Mouse (Mus musculus) monocyte, adult 2 months (primary cell): ENCODE measurements at regions not wholly inside any gene's neighbourhood (a gene's known extent, or its start where the extent isn't known, plus 50 kb on each side); places are given as distances from the start of the nearest gene placed in this dataset.

Source experiments
- DNase-seq, 2 experiments: peaks; one replicate each; pipeline ENCODE4 v3.0.0; 2022; ENCODE audit warnings: low spot score in 2 of 2, low read depth in 1 of 2

DNA sequence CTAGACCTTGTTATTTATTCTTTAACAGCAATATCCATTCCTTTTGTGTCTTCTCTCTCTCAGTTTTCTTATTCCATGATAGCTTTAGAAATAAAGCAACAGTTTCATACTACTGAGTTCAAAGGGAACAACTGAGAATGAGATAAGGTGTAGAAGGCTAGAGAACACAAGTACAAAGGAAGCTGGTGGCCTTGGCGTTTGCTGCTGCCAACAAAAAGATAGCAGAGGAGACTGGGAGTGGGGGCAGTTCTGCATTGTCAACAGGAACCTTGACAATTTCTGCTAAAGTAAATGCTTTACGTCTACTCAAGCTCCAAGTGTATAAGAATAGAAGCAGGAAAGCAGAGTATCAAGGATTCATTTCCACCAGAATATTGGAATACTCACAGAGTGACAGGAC lies 109.3 kb upstream of the B430305J03Rik start:
- no peak for DNase-seq

DNA sequence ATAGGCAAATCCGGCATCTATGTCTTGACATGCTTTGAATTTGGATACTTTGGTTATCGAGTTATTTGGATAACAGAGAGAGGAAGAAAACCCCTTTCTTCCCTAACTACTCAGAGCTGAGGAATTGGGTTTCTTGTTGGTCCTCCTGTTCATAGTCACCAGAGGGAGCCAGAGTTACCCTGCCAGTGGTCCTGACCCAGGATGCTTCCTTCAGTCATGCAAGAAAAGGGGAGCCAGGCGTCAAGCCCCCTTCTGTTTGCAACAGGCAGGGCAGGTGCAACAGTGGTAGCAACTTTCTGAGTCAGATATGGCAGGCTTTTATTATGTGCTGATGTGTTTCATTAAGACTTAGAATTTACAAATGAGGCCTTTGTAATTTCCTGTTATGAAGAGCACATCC lies 101.4 kb upstream of the B430305J03Rik start:
- DNase-seq = no peak

DNA sequence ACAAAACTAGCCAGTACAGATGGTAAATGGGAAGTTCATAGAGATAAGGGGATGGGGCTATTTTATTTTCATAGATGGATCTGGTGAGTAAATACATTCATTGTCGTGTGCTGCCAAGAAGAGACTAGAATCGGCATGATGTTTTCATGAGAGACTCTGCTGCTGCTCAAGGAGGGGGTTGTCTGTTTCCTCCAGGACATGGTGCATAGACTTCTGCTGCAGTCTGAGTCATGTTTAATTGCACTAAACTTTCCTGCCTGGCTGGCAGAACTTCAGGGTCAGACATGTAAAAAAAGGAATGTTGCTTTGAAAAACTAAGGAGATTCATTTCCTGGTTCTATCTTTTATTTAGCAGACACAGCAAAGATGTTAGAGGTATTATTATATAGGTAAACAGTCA lies 100.9 kb upstream of the B430305J03Rik start:
- no peak for DNase-seq

DNA sequence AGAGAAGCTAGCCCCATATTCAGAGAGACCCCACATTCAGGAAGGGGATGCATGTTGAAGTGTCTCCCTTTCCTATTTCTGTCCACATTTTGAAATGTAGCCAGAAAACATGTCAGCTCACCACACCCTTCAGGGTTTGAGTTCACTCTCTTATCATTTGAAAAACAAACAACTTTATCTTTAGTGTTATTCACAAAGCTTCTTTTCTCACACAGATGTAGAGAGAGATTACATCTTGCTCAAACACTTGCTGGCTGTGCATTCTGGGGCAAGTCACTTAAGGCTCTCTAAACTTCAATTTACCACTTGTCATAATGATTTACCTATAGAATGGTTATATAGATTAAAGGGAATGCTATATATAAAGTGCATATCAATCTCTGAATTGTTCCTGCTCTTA lies 94.3 kb upstream of the B430305J03Rik start:
- DNase-seq = no peak

DNA sequence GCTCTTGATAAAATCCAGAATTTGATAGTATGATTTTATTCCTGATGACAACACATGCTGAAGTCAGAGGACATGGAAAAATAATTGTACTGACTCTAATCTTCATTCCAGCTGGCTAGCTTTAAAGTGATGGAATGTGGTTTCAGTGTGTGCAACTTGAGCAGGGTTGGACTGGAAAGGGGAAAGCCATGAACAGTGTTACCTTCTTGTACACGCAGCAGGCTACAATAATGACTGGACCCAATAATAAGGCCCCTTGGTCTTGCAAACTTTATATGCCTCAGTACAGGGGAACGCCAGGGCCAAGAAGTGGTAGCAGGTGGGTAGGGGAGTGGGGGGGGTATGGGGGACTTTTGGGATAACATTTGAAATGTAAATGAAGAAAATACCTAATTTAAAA lies 90.8 kb upstream of the B430305J03Rik start:
- no peak for DNase-seq

DNA sequence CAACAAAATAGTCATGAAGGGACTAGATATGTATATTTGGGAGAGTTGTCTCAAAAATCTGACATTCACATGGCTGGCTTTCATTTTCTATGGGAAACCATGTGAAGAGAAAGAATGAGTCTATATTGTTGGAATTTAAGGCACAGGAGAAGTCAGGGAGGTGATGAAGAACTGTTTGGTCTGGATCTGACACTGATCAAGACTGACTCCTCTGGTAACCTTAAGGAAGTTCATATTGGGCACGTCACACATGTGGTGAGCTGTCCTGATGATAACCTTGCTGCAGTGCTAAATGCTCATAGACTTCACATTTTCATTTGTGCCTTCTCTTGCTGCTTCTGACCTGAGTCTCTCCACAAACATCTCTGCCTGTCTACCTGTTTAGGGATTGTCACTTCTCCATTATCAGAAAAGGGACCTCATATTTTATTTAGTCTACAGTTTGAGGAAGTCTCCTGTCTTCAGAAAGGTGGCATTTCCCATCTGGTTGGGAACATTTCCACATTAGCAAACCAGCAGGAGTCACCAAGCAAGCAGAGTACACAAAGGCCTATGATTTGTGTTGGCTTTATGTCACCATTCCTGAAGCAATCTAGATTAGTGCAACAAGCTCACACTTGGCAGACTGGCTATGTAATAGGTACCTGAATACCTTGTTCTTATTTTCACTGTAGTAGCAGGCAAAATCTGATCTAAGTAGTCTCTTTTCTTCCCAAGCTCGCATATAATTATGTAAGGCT lies 76.4 kb upstream of the B430305J03Rik start:
- no peak for DNase-seq

DNA sequence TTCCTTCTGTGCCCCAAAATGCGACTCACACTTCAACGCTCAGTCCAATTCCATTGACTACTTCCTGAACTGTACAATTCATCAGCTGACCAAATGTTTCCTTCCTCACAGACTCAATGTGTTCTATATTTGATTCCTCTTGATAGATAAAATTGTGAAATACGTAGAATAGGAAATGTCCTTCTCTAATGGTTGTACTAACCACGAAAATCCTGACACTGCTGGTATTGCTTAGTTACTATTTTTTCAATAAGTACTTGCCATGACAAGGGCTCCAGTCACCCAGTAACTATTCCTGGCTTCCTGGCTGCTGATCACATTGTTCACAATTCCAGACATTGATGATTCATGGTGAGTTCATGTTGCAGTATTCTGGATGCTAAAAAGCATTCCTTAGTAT lies 75.7 kb upstream of the B430305J03Rik start:
- DNase-seq = no peak

DNA sequence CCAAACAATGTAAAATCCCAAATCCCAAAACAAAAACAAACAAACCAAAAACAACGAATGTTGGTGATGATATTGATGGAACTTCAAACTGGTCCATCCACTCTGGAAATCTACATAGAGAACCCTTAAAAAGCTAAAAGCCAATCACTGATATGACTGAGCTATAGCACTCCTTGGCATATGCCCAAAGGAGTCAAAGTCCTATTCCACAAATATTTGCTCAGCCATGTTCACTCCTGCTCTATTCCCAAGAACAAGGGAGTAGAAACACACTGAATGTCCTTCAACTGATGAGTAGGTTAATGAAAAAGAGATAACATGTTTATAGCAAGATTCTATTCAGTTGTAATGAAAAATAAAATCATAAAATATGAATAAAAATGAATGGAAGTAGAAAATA lies 63.0 kb upstream of the B430305J03Rik start:
- no peak for DNase-seq

DNA sequence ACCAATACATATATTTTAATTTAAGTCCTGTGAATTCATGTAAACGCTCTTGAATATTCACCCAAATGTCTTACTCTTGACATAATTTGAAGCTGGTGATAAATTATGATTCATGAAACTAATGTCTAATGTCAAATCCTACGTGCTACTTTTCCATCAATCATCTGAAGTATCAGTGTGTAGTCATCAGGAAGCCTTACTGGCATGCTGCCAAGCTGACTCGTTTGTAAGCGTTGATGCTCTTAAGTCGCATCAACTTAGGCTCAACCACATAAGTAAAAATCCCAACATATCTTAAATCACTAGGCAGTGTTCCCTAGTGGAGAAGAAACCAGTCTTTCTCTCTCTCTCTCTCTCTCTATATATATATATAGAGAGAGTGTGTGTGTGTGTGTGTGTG lies 58.2 kb upstream of the B430305J03Rik start:
- DNase-seq = no peak

DNA sequence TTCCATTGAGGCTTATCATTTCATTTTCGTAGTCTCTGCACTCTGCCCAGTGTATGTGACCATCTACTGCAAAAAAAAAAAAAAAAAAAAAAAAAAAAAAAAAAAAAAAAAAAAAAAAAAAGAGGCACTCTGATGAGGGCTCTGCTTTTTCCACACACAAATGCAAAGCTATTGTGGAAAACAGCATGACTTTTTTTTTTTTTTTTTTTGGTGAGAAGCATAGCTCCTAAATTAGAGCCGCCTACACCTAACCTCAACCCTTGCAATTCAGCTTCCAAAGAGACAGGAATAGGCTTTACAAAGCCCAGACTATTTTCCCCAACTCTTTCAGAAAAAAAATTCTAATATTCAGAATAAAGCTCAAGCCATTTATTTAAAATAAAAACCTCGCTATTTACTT lies 54.0 kb upstream of the B430305J03Rik start:
- DNase-seq = no peak

DNA sequence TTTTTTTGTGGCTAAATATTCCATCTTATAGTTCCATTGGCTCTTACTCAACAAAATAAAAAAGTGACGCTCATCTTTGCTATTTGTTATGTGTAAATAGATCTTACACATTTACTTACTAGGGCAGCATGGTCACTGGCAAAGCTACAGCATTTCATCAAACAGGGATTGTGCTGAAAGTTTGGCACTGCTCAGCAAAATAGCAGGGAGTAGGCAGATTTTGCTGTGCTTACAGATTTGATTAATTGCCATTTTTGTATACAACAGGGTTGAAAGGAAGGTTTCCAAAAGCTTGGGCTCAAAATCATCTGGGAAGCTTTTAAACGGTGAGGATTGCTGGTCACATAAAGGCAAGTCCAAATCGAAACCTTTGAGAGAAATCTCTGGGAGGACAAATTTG lies 52.3 kb upstream of the B430305J03Rik start:
- DNase-seq = no peak
